In the genomic region with DNA sequence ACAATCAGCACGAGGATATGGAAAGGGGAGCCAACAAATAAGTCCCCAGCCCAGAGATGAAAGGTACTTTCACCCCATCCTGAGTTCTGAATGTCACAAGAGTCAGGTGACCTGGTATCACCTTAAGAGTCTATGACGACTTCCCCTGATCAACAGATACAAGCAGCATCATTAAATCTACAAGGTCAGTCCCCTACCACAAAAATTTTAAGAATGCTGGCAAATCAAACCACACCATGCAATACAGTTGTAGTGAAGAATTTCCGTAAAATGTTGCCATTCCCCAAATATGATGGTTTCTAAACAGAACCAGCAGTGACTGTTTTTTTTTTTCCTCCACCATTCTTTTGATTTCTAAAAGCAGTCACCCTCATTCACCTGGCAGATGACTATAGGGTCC, we compare ENCODE assay signal across 19 mouse cellular contexts. TPM values are rescaled to one million over a fixed set of nuclear protein-coding genes. Genes with fewer than 3 reads are reported as not detected.
"Had no signal": no experiment of that assay in that cellular context is flagged by ENCODE, and none has a peak within 500 bp of the region (broad histone marks: within the 10 kb centered on the region; RNA-seq: fewer than 3 reads in every experiment).

No protein-coding gene starts in this region.

- H3K4me1 ChIP-seq: limb, embryonic 10.5 days; limb, embryonic 12.5 days; liver, embryonic 12.5 days had no signal

- H3K9me3 ChIP-seq: heart, embryonic 13.5 days; heart, embryonic 15.5 days; hindbrain, embryonic 13.5 days; hindbrain, embryonic 15.5 days; limb, embryonic 10.5 days; limb, embryonic 12.5 days; liver, embryonic 12.5 days had no signal

- DNase-seq: gastrocnemius, postnatal 14 days; gastrocnemius, postnatal 36 days; heart, adult 2 months; heart, postnatal 14 days; heart, postnatal 36 days; kidney, adult 18-20 months; liver had no signal

- H3K4me2 ChIP-seq: heart, embryonic 11.5 days; heart, embryonic 13.5 days; heart, embryonic 15.5 days; hindbrain, embryonic 13.5 days; hindbrain, embryonic 15.5 days; limb, embryonic 12.5 days; liver, embryonic 12.5 days had no signal

- ATAC-seq: liver, embryonic 12.5 days had no signal

- H3K4me3 ChIP-seq: heart, adult 2 months; heart, embryonic 13.5 days; heart, embryonic 15.5 days; hindbrain, embryonic 13.5 days; hindbrain, embryonic 15.5 days; left cerebral cortex, adult 2 months; limb, embryonic 10.5 days; limb, embryonic 12.5 days; liver, embryonic 12.5 days had no signal

- H3K27ac ChIP-seq: heart, adult 2 months; heart, embryonic 13.5 days; heart, embryonic 15.5 days; hindbrain, embryonic 13.5 days; hindbrain, embryonic 15.5 days; hindbrain, postnatal 0 days; left cerebral cortex, adult 2 months; limb, embryonic 10.5 days; limb, embryonic 12.5 days; liver, embryonic 12.5 days; liver, embryonic 14.5 days had no signal

- H3K9ac ChIP-seq: heart, embryonic 13.5 days; heart, embryonic 15.5 days; hindbrain, embryonic 13.5 days; hindbrain, embryonic 15.5 days; limb, embryonic 12.5 days; liver, embryonic 12.5 days; liver, embryonic 14.5 days had no signal

- H3K27me3 ChIP-seq: hindbrain, embryonic 13.5 days; hindbrain, embryonic 15.5 days; limb, embryonic 12.5 days; liver, embryonic 12.5 days had no signal

- H3K36me3 ChIP-seq: heart, embryonic 13.5 days; heart, embryonic 15.5 days; hindbrain, embryonic 13.5 days; hindbrain, embryonic 15.5 days; limb, embryonic 10.5 days; limb, embryonic 12.5 days; liver, embryonic 12.5 days had no signal

RNA-seq across cellular contexts. Expression of gene Tmem150c, which starts 49.0 kb away (rescaled TPM):
- total RNA-seq: hematopoietic stem cell, adult 5-6 weeks had no signal
